Mouse (Mus musculus): Measurements from ENCODE around the gene Nr1d2. TPM values are rescaled to one million over a fixed set of nuclear protein-coding genes. Genes with fewer than 3 reads are reported as not detected.
A peak's percentile ranks its signal among the peaks of the same experiment; 100 is the strongest.

The Nr1d2 gene
- total RNA-seq (2014; rRNA removed) (94.3 and 101 TPM in 2 replicates), polyA plus RNA-seq (2012; rRNA removed) (6.9 and 8.3 TPM in 2 replicates)

DNA sequence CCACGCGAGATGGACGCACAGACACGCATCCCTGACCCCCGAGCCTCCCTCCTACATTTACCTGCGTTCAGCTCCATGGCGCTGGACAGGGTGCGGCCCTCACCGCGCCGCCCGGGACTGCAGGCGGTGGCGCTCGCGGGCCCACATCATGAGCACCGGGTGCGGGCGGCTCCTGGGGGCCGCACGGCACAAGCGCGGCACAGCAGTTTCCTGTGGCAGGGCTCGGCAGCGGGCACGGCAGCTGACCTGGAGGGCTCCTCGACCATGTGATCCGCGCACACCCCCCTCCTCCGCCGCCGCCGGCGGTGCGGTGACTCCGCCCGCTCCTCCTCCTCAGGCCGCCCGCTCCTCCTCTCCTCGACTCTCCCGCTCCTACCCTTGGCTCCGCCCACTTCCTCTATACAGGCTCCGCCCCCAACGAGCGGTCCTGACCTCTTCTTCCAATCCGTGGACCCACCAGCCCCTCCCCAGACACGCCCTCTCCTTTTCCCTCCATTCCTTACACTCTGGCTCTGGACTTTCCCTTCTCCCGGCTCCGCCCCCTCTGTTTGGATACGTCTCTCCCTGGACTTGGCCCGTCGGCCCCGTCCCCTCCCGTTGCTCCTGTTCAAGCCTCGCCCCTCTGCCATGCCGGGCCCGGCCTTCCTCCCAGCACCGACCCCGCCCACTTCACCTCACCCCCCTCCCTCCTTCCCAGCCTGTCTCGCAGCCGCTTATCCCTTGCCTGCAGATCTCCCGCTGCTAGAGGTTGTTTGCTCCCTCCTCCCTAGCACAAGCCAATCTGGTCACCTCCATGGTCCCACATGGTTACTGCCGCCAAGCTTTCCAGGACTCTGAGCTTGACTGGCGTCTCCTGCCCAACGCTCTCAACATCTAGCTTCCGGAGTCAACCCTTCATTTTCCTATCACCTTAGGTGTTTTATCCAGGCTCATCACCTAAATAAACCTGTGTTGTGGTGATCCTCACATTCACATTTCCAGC is at the start of gene Nr1d2:
Nr1d2 (minus strand) TSS at position 378 of the 982 bp plus-strand sequence.
- Histone ChIP-seq H3K4me3 (ENCODE audit: insufficient read depth, low read depth, low read length) (peak within 1 kb of the TSS; percentile 88), H3K4me1 (ENCODE audit: control insufficient read depth, insufficient read depth, low read length) (peaks cover 15% of the 10 kb centered on the region), H3K27ac (replicated peaks; ENCODE audit: insufficient read depth, low read depth, low read length) (peak within 1 kb of the TSS; percentile 100), H3K79me2 (ENCODE audit: control insufficient read depth, insufficient read depth, low read length) (peaks cover 14% of the 10 kb centered on the region; the same call in 1 of the 2 replicates), H3K9ac (ENCODE audit: low read depth, low read length) (peak within 1 kb of the TSS; percentile 99), H3K27me3 (ENCODE audit: control insufficient read depth, insufficient read depth, low read length) (no peaks in the 10 kb centered on the region), H3K36me3 (ENCODE audit: control insufficient read depth, insufficient read depth, low read length) (no peaks in the 10 kb centered on the region)
- 1% methylated on average over 63 of the region's 66 CpGs for WGBS
- peak; percentile 99 for DNase-seq (ENCODE audit: extremely low read depth, low read depth, low spot score)
- TF ChIP-seq CTCF (IDR thresholded peaks at IDR 0.05; ENCODE audit: low read depth, low read length), result no peak
- peak; percentile 85 for TF ChIP-seq POLR2A (IDR thresholded peaks at IDR 0.05; ENCODE audit: extremely low read depth, insufficient read depth, low read length)

DNA sequence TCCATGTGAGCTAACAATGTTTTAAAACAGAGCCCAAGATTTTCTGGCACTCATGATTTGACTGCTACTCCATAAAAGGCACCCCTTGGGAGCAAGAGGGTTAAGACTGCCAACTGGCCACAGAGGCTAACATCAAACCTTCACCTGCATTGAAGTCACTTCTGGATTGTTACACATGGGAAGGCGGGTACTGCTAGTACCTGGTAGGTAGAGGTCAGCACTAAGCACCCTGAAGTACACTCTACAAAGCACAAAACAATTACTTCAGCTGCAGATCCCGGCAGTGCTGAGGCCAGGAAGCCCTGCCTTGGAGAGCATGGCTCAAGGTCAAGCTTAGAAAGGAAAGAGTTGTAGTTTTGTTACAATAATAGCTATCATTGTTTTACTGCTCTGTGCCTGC is 48.5 kb upstream of the Nr1d2 start:
- TF ChIP-seq CTCF (IDR thresholded peaks at IDR 0.05; ENCODE audit: low read depth, low read length) (no peak), POLR2A (IDR thresholded peaks at IDR 0.05; ENCODE audit: extremely low read depth, insufficient read depth, low read length) (no peak)
- Histone ChIP-seq H3K79me2 (ENCODE audit: control insufficient read depth, insufficient read depth, low read length) (peaks cover 16% of the 10 kb centered on the region; the same call in 1 of the 2 replicates), H3K4me3 (ENCODE audit: insufficient read depth, low read depth, low read length) (no peak overlapping the region), H3K27me3 (ENCODE audit: control insufficient read depth, insufficient read depth, low read length) (no peaks in the 10 kb centered on the region), H3K27ac (replicated peaks; ENCODE audit: insufficient read depth, low read depth, low read length) (no peak overlapping the region), H3K4me1 (ENCODE audit: control insufficient read depth, insufficient read depth, low read length) (no peaks in the 10 kb centered on the region; the same call in 1 of the 2 replicates), H3K36me3 (ENCODE audit: control insufficient read depth, insufficient read depth, low read length) (peaks cover 18% of the 10 kb centered on the region), H3K9ac (ENCODE audit: low read depth, low read length) (no peak overlapping the region)
- no peak for DNase-seq (ENCODE audit: extremely low read depth, low read depth, low spot score)
- WGBS, result 70% methylated on average over 2 of the region's 2 CpGs

DNA sequence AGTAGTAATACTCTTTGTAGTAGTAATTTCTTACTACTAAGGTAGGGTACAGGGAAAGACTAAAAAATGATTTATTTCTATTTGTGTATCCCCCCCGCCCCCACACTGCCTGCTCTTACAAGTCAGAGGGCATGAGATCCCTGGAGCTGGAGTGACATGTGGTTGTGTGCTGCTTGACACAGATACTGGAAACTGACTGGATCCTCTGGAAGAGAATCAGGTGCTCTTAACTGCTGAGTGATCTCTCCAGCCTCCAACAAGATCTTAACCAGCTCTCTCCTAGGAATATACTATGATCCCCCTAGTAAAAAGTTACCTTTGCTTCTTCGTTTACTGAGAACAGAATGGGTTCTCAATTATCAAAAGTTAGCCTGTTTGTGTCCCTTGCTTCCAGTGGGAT is 47.5 kb upstream of the Nr1d2 start:
- H3K27ac ChIP-seq (replicated peaks; ENCODE audit: insufficient read depth, low read depth, low read length), result no peak overlapping the region
- TF ChIP-seq CTCF (IDR thresholded peaks at IDR 0.05; ENCODE audit: low read depth, low read length), result no peak
- no peak for TF ChIP-seq POLR2A (IDR thresholded peaks at IDR 0.05; ENCODE audit: extremely low read depth, insufficient read depth, low read length)
- H3K27me3 ChIP-seq (ENCODE audit: control insufficient read depth, insufficient read depth, low read length), result no peaks in the 10 kb centered on the region
- peaks cover 20% of the 10 kb centered on the region for H3K36me3 ChIP-seq (ENCODE audit: control insufficient read depth, insufficient read depth, low read length)
- H3K9ac ChIP-seq (ENCODE audit: low read depth, low read length), result no peak overlapping the region
- H3K79me2 ChIP-seq (ENCODE audit: control insufficient read depth, insufficient read depth, low read length), result peaks cover 11% of the 10 kb centered on the region; the same call in 1 of the 2 replicates
- no peak for DNase-seq (ENCODE audit: extremely low read depth, low read depth, low spot score)
- H3K4me3 ChIP-seq (ENCODE audit: insufficient read depth, low read depth, low read length), result no peak overlapping the region
- 96% methylated on average over 2 of the region's 2 CpGs for WGBS
- H3K4me1 ChIP-seq (ENCODE audit: control insufficient read depth, insufficient read depth, low read length), result no peaks in the 10 kb centered on the region; the same call in 1 of the 2 replicates

DNA sequence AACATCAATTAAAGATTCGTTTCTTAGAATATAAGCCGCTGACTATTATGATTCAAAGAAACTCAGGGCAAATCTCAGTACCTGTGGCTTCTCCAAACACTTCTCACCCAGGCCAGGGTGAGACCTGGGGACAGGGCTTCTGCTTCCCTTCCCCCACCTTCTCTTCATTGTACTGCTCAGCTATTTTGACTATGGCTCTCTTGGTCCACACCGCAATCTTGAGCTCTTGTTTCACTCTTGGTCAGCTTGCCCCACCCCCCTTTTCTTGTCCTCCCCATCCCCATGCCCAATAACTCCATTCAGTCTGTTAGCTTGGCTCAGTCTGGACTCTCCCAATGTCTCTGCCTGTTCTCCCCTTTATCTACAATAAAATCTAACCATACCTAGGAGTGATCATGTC is 46.5 kb upstream of the Nr1d2 start:
- H3K4me1 ChIP-seq (ENCODE audit: control insufficient read depth, insufficient read depth, low read length), result no peaks in the 10 kb centered on the region; the same call in 1 of the 2 replicates
- no peak for DNase-seq (ENCODE audit: extremely low read depth, low read depth, low spot score)
- H3K9ac ChIP-seq (ENCODE audit: low read depth, low read length), result no peak overlapping the region
- no peak overlapping the region for H3K27ac ChIP-seq (replicated peaks; ENCODE audit: insufficient read depth, low read depth, low read length)
- peaks cover 23% of the 10 kb centered on the region for H3K36me3 ChIP-seq (ENCODE audit: control insufficient read depth, insufficient read depth, low read length)
- TF ChIP-seq CTCF (IDR thresholded peaks at IDR 0.05; ENCODE audit: low read depth, low read length) (no peak), POLR2A (IDR thresholded peaks at IDR 0.05; ENCODE audit: extremely low read depth, insufficient read depth, low read length) (no peak)
- 88% methylated on average over 3 of the region's 3 CpGs for WGBS
- peaks cover 7% of the 10 kb centered on the region; the same call in 1 of the 2 replicates for H3K79me2 ChIP-seq (ENCODE audit: control insufficient read depth, insufficient read depth, low read length)
- H3K4me3 ChIP-seq (ENCODE audit: insufficient read depth, low read depth, low read length), result no peak overlapping the region
- H3K27me3 ChIP-seq (ENCODE audit: control insufficient read depth, insufficient read depth, low read length), result no peaks in the 10 kb centered on the region

DNA sequence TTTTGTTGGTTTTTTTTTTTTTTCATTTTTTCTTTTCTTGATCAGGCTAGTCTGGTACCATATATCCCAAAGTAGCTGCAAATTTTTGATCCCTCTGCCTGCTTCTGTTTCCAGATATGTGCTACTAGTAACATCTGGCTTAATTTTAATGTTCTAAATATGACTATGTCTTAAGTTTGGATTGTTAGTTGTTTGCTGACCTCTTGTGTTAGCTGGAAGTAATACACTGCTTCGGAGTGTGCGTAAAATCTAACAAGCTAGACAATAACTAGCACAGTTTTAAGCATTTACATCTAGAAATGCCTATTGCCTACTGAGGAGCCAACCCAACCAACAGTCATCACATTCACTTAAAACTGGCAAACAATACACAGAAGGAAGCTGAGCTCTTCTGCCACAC is 45.7 kb upstream of the Nr1d2 start:
- DNase-seq (ENCODE audit: extremely low read depth, low read depth, low spot score), result peak; percentile 31

More for the DNA sequence above, 45.7 kb upstream of the Nr1d2 start:
- 63% methylated on average over 2 of the region's 2 CpGs for WGBS
- TF ChIP-seq POLR2A (IDR thresholded peaks at IDR 0.05; ENCODE audit: extremely low read depth, insufficient read depth, low read length) (no peak), CTCF (IDR thresholded peaks at IDR 0.05; ENCODE audit: low read depth, low read length) (peak; percentile 53)
- Histone ChIP-seq H3K79me2 (ENCODE audit: control insufficient read depth, insufficient read depth, low read length) (peaks cover 7% of the 10 kb centered on the region; the same call in 1 of the 2 replicates), H3K4me1 (ENCODE audit: control insufficient read depth, insufficient read depth, low read length) (no peaks in the 10 kb centered on the region; the same call in 1 of the 2 replicates), H3K4me3 (ENCODE audit: insufficient read depth, low read depth, low read length) (no peak overlapping the region), H3K36me3 (ENCODE audit: control insufficient read depth, insufficient read depth, low read length) (peaks cover 30% of the 10 kb centered on the region), H3K9ac (ENCODE audit: low read depth, low read length) (no peak overlapping the region), H3K27ac (replicated peaks; ENCODE audit: insufficient read depth, low read depth, low read length) (no peak overlapping the region), H3K27me3 (ENCODE audit: control insufficient read depth, insufficient read depth, low read length) (no peaks in the 10 kb centered on the region)

Data from liver, adult 2 months (tissue).